Mouse (Mus musculus) layer of hippocampus, adult 9-10 months (tissue): ENCODE measurements around the gene Hist1h2bl.
"Not testable (repeated sequence)": the region's sequence is repeated elsewhere in the genome, so short reads cannot be mapped to it uniquely, and the experiment has no call there.

Experiments
- DNase-seq: peaks from one replicate; pipeline ENCODE4 v3.0.0; 2022; ENCODE audit warnings: low spot score

The Hist1h2bl gene

DNA sequence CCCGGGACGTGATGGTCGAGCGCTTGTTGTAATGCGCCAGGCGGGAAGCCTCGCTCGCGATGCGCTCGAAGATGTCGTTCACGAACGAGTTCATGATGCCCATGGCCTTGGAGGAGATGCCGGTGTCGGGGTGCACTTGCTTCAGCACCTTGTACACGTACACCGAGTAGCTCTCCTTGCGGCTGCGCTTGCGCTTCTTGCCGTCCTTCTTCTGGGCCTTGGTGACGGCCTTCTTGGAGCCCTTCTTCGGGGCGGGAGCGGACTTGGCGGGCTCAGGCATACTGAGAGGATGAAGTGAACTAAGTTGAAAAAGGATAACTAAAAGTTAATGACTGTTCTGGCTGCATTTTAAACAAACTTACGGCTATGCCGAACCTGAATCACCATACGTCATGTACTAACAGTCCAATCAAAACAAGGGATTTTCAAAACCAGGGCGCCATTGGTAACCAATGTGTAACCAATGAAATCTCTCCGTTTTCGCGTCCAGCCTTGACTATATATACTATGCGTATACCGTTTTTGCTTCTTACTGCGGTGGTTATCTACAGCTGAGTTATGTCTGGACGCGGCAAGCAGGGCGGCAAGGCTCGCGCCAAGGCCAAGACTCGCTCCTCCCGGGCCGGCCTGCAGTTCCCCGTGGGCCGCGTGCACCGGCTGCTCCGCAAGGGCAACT, at the start of gene Hist1h2bl, which contains the start of gene Hist1h2ai:
Gene Hist1h2bl, minus strand, starts transcription at position 280 of the 676 bp plus-strand sequence.
Gene Hist1h2ai, plus strand, starts transcription at position 559 of the 676 bp plus-strand sequence.
- DNase-seq = peak; percentile 97

- DNase-seq = no peak
Observed at GRCm38 (mm10) chr13:21755707-21756106, 39.8 kb upstream of the Hist1h2bl start.

- not testable (repeated sequence) for DNase-seq
Observed at GRCm38 (mm10) chr13:21754294-21755001, 38.5 kb upstream of the Hist1h2bl start.

DNA sequence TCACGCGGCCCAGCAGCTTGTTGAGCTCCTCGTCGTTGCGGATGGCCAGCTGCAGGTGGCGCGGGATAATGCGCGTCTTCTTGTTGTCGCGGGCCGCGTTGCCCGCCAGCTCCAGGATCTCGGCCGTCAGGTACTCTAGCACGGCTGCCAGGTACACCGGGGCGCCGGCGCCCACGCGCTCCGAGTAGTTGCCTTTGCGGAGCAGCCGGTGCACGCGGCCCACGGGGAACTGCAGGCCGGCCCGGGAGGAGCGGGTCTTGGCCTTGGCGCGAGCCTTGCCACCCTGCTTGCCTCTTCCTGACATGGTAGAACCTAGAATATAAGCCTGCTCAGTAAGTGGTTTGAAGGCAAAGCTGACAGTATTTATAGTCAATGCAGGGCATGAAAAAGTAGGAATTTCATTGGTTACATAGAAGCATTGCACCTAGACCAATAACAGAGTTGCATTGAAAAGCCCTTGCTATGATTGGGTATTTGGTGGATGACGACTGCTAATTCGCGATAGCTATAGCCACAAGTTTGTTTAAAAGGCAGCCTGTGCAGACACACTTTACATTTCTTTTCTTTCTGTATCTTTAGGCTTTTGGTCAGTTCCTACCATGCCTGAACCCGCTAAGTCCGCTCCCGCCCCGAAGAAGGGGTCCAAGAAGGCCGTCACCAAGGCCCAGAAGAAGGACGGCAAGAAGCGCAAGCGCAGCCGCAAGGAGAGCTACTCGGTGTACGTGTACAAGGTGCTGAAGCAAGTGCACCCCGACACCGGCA, 37.8 kb upstream of the Hist1h2bl start, which contains the start of the genes Hist1h2ak and Hist1h2bn:
Gene Hist1h2ak, minus strand, starts transcription at position 304 of the 762 bp plus-strand sequence.
Gene Hist1h2bn, plus strand, starts transcription at position 600 of the 762 bp plus-strand sequence.
- DNase-seq = peak; percentile 86

DNA sequence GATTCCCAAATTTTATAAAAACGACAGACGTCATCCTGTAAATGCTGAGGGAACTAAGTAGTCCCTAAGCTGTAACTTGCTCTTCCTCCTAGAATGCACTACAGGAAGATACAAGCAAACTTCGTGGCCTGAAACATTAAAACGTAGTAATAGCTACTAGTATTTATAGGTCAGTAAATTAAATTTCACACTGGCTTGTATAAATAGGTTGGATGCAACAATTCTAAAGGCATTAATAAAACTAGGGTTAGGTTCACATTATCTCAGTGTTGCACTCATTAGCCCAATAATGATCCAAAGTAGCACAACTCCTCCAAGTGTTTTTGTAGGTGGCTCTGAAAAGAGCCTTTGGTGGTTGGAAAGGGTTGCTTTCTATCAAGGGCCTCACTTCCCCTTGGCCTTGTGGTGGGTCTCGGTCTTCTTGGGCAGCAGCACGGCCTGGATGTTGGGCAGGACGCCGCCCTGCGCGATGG, 37.1 kb upstream of the Hist1h2bl start:
- DNase-seq = no peak

DNA sequence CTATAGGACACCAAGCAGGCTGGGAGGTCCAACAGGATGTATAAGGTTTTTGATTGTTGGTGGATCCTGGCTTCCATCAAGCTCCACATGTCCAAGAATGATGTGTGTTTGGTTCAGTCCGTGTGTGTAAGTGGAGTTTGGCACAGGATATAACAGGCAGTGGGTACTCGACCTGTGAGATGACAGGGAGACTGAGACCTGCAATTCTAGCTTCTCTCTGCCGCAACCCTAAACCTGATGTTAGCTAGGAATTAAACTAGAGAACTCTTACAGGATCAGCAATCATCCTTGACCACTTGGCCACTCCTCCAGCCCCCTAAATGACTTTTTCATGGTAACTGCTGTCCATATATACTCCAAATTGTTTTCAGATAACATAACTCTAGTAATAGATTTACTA, 36.4 kb upstream of the Hist1h2bl start:
- DNase-seq = no peak

DNA sequence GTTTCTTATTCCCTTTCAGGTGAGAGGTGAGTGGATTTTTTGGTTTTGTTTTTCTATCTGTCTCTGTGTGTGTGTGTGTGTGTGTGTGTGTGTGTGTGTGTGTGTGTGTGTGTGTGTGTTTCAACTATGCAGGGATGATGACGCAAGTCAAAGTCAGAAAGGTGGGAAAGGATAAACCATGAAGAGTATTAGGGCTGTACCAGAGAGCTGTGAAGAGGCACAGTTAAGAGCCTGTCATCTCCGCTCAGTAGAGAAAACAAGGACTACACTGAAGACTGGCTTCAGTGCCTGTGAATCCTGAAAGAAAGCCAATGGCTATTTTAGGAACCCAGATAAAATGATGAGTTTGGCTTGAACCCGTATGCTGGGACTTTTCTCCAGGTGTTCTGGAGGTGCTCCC, 35.9 kb upstream of the Hist1h2bl start:
- DNase-seq = no peak

DNA sequence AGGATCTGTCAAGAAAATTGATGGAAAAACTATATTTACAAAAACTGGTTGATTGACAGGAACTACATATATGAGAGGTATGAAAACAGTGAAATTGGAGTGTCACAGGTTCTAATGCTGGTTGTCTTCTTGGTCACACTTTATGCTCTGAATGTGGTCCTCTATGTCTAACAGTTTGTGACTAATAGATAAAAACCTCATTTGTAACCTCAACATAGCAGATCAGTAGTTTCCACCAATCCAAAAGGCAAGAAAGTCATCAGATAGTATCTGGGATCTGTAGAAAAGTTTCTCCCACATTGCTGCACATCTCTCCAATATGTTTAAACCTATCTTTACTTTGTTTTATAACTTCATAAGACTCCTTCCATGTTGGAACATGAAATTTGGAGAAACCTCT, 35.5 kb upstream of the Hist1h2bl start:
- no peak for DNase-seq

DNA sequence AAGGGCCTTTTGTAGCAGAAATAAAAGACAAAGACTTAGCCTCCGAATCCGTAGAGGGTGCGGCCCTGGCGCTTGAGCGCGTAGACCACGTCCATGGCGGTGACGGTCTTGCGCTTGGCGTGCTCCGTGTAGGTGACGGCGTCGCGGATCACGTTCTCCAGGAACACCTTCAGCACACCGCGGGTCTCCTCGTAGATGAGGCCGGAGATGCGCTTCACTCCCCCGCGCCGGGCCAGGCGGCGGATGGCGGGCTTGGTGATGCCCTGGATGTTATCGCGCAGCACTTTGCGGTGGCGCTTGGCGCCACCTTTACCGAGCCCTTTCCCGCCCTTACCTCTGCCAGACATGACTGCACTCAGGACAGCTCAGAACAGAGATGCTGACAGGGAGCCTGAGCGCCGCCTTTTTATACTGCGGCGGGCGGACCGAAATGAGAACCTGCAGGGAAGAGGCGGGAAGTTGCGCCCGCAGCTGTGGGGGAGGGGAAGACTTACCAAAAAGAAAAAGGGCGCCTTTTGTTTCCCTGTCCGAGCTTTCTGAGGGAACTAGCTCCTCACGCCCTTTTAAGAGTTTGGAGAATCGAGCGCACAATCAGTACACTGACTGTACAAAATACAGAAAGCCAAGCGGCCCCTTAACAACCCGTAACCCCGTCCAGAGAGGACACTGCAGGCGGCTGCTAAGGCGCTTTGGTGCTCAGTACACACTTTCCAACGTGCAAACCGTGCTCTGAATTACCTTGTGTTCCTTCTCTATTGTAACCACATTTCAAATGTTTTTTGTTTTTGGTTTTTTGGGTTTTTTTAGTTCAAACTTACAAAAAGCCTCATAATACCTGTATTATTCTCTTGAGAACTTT, 34.4 kb upstream of the Hist1h2bl start, which contains the start of gene Hist1h4k:
Gene Hist1h4k, minus strand, starts transcription at position 347 of the 859 bp plus-strand sequence.
- DNase-seq = peak; percentile 90

GRCm38 (mm10) chr13:21749387-21750158, 33.6 kb upstream of the Hist1h2bl start:
- no peak for DNase-seq

- no peak for DNase-seq
Observed at GRCm38 (mm10) chr13:21745006-21745405, 29.1 kb upstream of the Hist1h2bl start.

GRCm38 (mm10) chr13:21734906-21735767, 19.2 kb upstream of the Hist1h2bl start, which contains the start of gene Hist1h4j:
Hist1h4j (plus strand) TSS chr13:21735064.
- DNase-seq = not testable (repeated sequence)

DNA sequence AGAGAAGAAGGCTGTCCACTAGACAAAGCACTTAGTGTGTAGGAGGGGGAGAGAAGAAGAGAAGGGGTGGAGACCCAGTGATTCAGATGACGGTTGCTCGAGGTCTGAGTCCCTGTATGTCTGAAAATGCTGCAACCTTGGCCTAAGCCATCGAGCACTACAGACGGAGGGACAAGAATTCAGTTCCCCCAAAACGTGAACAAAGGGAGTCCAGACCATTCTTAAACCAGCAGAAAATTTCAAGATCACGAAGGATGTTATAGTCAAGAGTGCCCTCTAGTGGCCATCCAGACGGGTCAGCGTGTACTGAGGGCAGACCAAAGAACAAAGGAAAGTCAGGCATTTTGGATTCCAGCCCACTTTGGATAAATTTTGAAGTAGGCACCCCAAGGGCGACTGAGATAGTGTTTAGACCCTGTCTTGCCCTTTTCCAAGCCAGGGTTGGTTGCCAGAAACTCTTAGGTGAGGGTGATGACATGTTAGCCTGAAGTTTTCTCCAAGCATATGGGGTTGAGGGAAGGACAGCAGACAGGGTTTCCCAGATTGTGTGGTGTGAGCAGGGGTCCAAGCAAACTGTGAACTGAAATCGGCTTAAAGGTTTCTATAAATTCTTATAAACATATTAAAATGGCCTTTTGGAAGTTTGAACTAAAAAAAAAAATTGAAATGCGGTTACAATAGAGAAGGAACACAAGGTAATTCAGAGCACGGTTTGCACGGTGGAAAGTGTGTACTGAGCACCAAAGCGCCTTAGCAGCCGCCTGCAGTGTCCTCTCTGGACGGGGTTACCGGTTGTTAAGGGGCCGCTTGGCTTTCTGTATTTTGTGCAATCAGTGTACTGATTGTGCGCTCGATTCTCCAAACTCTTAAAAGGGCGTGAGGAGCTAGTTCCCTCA, 18.3 kb upstream of the Hist1h2bl start:
- no peak for DNase-seq

DNA sequence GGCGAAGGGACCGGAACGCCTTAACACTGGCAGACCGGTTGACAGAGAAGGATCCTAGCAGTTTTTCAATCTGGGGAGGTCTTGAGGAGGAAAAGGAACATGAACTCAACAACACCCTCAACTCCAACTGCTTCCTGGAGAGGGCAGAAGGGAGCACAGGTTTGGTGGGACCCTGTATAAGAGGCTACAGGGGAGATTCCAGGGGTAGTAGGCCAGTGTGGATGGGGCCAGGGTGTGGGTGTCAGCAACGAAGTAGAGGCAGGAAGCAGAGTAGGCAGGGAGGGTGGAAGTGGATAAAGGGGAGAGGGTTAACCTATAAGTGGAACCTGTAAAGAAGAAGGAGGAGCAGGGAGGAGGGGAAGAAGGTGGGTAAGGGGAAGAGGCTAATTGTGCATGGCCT, 17.5 kb upstream of the Hist1h2bl start:
- no peak for DNase-seq

- DNase-seq = no peak
Observed at GRCm38 (mm10) chr13:21729544-21729943, 13.6 kb upstream of the Hist1h2bl start.

GRCm38 (mm10) chr13:21727948-21728572, 12.1 kb upstream of the Hist1h2bl start:
- DNase-seq = no peak

DNA sequence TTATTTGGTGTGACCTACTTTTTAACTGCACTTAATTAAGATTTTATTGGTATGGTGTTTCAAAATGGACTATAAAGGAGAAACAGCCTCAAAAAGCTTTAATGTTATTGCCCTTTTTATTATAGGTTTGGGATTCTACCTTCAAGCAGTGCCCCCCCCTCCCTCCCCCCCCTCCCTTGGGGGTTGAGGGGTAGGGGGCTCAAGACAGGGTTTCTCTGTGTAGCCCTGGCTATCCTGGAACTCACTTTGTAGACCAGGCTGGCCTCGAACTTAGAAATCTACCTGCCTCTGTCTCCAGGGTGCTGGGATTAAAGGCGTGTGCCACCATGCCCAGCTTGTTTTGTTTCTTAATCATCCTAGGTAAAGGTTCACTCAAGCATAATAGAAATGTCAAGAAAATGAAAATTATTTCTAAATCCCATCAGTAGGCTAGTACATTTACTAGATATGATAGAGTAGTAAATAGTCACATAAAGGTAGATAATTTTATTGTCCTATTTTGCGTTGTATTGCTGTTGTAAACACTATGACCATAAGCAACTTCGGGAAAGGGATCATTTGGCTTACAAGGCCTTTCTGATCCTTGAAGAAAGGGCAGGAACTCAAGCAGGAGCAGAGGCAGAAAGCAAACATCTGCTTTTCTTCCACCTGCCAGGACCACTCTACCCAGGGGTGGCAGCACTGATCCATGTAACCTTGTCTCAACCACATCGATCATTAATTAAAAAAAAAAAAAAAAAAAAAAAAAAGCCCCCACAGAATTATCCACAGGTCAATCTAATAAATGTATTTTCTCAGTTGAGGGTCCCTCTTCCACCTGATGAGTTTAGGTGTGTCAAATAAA, 7.3 kb upstream of the Hist1h2bl start:
- no peak for DNase-seq
